Mouse (Mus musculus): Measurements from ENCODE around the gene Pou2f1. TPM values are rescaled to one million over a fixed set of nuclear protein-coding genes. Genes with fewer than 3 reads are reported as not detected.

Pou2f1 gene
- polyA plus RNA-seq (2012; rRNA removed) = 7.4 and 7.7 TPM in 2 replicates

- H3K4me1 ChIP-seq (ENCODE audit: control insufficient read depth, insufficient read depth, low read length) = peaks cover 3% of the 10 kb centered on the region; the same call in 1 of the 2 replicates
- H3K27ac ChIP-seq (ENCODE audit: insufficient read depth, low read length) = peak within 1 kb of the TSS; percentile 95
- peak within 1 kb of the TSS; percentile 53 for H3K4me3 ChIP-seq (ENCODE audit: insufficient read depth, low read length)
- TF ChIP-seq POLR2A (IDR thresholded peaks at IDR 0.05; ENCODE audit: extremely low read depth, insufficient read depth, low read length) (peak; percentile 68; the same call in 1 of the 2 replicates), CTCF (IDR thresholded peaks at IDR 0.05; ENCODE audit: extremely low read depth, insufficient read depth, low read length) (peak; percentile 35; the same call in 1 of the 2 replicates)
Measured at GRCm38 (mm10) chr1:166002520-166003155, at the start of gene Pou2f1. Gene Pou2f1, minus strand, starts transcription at chr1:166002678.

- Histone ChIP-seq H3K4me1 (ENCODE audit: control insufficient read depth, insufficient read depth, low read length) (no peaks in the 10 kb centered on the region), H3K27ac (ENCODE audit: insufficient read depth, low read length) (no peak overlapping the region), H3K4me3 (ENCODE audit: insufficient read depth, low read length) (peak overlapping the region; percentile 34; the same call in 1 of the 2 replicates)
- TF ChIP-seq CTCF (IDR thresholded peaks at IDR 0.05; ENCODE audit: extremely low read depth, insufficient read depth, low read length) (no peak), POLR2A (IDR thresholded peaks at IDR 0.05; ENCODE audit: extremely low read depth, insufficient read depth, low read length) (no peak)
Measured at GRCm38 (mm10) chr1:166049046-166049827, 46.8 kb upstream of the Pou2f1 start.

- TF ChIP-seq CTCF (IDR thresholded peaks at IDR 0.05; ENCODE audit: extremely low read depth, insufficient read depth, low read length) = no peak
- no peak for TF ChIP-seq POLR2A (IDR thresholded peaks at IDR 0.05; ENCODE audit: extremely low read depth, insufficient read depth, low read length)
- Histone ChIP-seq H3K4me3 (ENCODE audit: insufficient read depth, low read length) (peak overlapping the region; percentile 34), H3K27ac (ENCODE audit: insufficient read depth, low read length) (no peak overlapping the region), H3K4me1 (ENCODE audit: control insufficient read depth, insufficient read depth, low read length) (peaks cover 2% of the 10 kb centered on the region)
Measured at GRCm38 (mm10) chr1:166048230-166048911, 45.9 kb upstream of the Pou2f1 start.

- Histone ChIP-seq H3K4me3 (ENCODE audit: insufficient read depth, low read length) (peak overlapping the region; percentile 34), H3K4me1 (ENCODE audit: control insufficient read depth, insufficient read depth, low read length) (peaks cover 2% of the 10 kb centered on the region), H3K27ac (ENCODE audit: insufficient read depth, low read length) (no peak overlapping the region)
- no peak for TF ChIP-seq CTCF (IDR thresholded peaks at IDR 0.05; ENCODE audit: extremely low read depth, insufficient read depth, low read length)
- TF ChIP-seq POLR2A (IDR thresholded peaks at IDR 0.05; ENCODE audit: extremely low read depth, insufficient read depth, low read length) = no peak
Measured at GRCm38 (mm10) chr1:166047505-166048170, 45.2 kb upstream of the Pou2f1 start.

GRCm38 (mm10) chr1:166045894-166046197 is 43.4 kb upstream of the Pou2f1 start:
- H3K27ac ChIP-seq (ENCODE audit: insufficient read depth, low read length) = no peak overlapping the region
- no peak overlapping the region for H3K4me3 ChIP-seq (ENCODE audit: insufficient read depth, low read length)
- peaks cover 2% of the 10 kb centered on the region for H3K4me1 ChIP-seq (ENCODE audit: control insufficient read depth, insufficient read depth, low read length)
- TF ChIP-seq CTCF (IDR thresholded peaks at IDR 0.05; ENCODE audit: extremely low read depth, insufficient read depth, low read length) (no peak), POLR2A (IDR thresholded peaks at IDR 0.05; ENCODE audit: extremely low read depth, insufficient read depth, low read length) (no peak)

- Histone ChIP-seq H3K4me3 (ENCODE audit: insufficient read depth, low read length) (no peak overlapping the region), H3K4me1 (ENCODE audit: control insufficient read depth, insufficient read depth, low read length) (peaks cover 2% of the 10 kb centered on the region), H3K27ac (ENCODE audit: insufficient read depth, low read length) (no peak overlapping the region)
- TF ChIP-seq POLR2A (IDR thresholded peaks at IDR 0.05; ENCODE audit: extremely low read depth, insufficient read depth, low read length) = no peak
- TF ChIP-seq CTCF (IDR thresholded peaks at IDR 0.05; ENCODE audit: extremely low read depth, insufficient read depth, low read length) = no peak
Measured at GRCm38 (mm10) chr1:166045060-166045893, 42.8 kb upstream of the Pou2f1 start.

GRCm38 (mm10) chr1:166043451-166044149 is 41.1 kb upstream of the Pou2f1 start:
- H3K27ac ChIP-seq (ENCODE audit: insufficient read depth, low read length) = no peak overlapping the region
- TF ChIP-seq CTCF (IDR thresholded peaks at IDR 0.05; ENCODE audit: extremely low read depth, insufficient read depth, low read length) (no peak), POLR2A (IDR thresholded peaks at IDR 0.05; ENCODE audit: extremely low read depth, insufficient read depth, low read length) (no peak)
- peaks cover 4% of the 10 kb centered on the region for H3K4me1 ChIP-seq (ENCODE audit: control insufficient read depth, insufficient read depth, low read length)
- H3K4me3 ChIP-seq (ENCODE audit: insufficient read depth, low read length) = no peak overlapping the region

- no peak overlapping the region for H3K4me3 ChIP-seq (ENCODE audit: insufficient read depth, low read length)
- TF ChIP-seq CTCF (IDR thresholded peaks at IDR 0.05; ENCODE audit: extremely low read depth, insufficient read depth, low read length) (no peak), POLR2A (IDR thresholded peaks at IDR 0.05; ENCODE audit: extremely low read depth, insufficient read depth, low read length) (no peak)
- peaks cover 4% of the 10 kb centered on the region for H3K4me1 ChIP-seq (ENCODE audit: control insufficient read depth, insufficient read depth, low read length)
- H3K27ac ChIP-seq (ENCODE audit: insufficient read depth, low read length) = no peak overlapping the region
Measured at GRCm38 (mm10) chr1:166041501-166041900, 39.0 kb upstream of the Pou2f1 start.
